Mouse (Mus musculus) heart, embryonic 14.5 days (tissue): ENCODE results near the gene Dcun1d3. TPM values are rescaled to one million over a fixed set of nuclear protein-coding genes. Genes with fewer than 3 reads are reported as not detected.

Source experiments
- ATAC-seq: fragments of 200-750 bp; cut with Nextera tagmentation; 2 replicates; pipeline ENCODE4 v1.8.0; 2017; ENCODE audit warnings: low read depth, moderate TSS enrichment; ENCODE audit not compliant: insufficient number of reproducible peaks, insufficient read depth, low FRiP score
- H3K27ac ChIP-seq, 2 experiments: fragments of 200-500 bp in 1 of 2; fragments of 300-500 bp in 1 of 2; sonication (generic) in 1 of 2; replicated peaks in 1 of 2; 2 replicates each; pipeline ENCODE4 v1.5.1; 2012 to 2014; ENCODE audit warnings: low read depth in 2 of 2, low read length in 2 of 2, control low read depth in 1 of 2, mild to moderate bottlenecking in 1 of 2, mixed read lengths in 1 of 2; ENCODE audit not compliant: control insufficient read depth in 1 of 2, insufficient read depth in 1 of 2
- H3K27me3 ChIP-seq: fragments of 300-500 bp; sonication (generic); 2 replicates; pipeline ENCODE4 v1.6.1; 2014; ENCODE audit warnings: mild to moderate bottlenecking, low read length, control low read depth; ENCODE audit not compliant: control insufficient read depth, insufficient read depth
- H3K36me3 ChIP-seq: fragments of 300-500 bp; sonication (generic); 2 replicates; pipeline ENCODE4 v1.6.1; 2014; ENCODE audit warnings: mild to moderate bottlenecking, control low read depth, low read length, mixed read lengths; ENCODE audit not compliant: control insufficient read depth, insufficient read depth
- H3K4me1 ChIP-seq, 2 experiments: fragments of 200-500 bp in 1 of 2; fragments of 300-500 bp in 1 of 2; sonication (generic) in 1 of 2; 2 replicates each; pipeline ENCODE4 v1.6.1; 2012 to 2014; ENCODE audit warnings: low read length in 2 of 2, control low read depth in 1 of 2, mixed read lengths in 1 of 2; ENCODE audit not compliant: control insufficient read depth in 2 of 2, insufficient read depth in 2 of 2
- H3K4me2 ChIP-seq: fragments of 300-500 bp; sonication (generic); 2 replicates; pipeline ENCODE4 v1.6.1; 2014; ENCODE audit warnings: mild to moderate bottlenecking, low read length
- H3K4me3 ChIP-seq, 2 experiments: fragments of 200-500 bp in 1 of 2; fragments of 300-500 bp in 1 of 2; sonication (generic) in 1 of 2; 2 replicates each; pipeline ENCODE4 v1.5.1; 2012 to 2014; ENCODE audit warnings: low read length in 2 of 2, mild to moderate bottlenecking in 2 of 2, control low read depth in 1 of 2, low read depth in 1 of 2, moderate library complexity in 1 of 2; ENCODE audit not compliant: control insufficient read depth in 1 of 2, insufficient read depth in 1 of 2
- H3K9ac ChIP-seq: fragments of 300-500 bp; sonication (generic); 2 replicates; pipeline ENCODE4 v1.6.1; 2014; ENCODE audit warnings: mild to moderate bottlenecking, low read length
- H3K9me3 ChIP-seq: fragments of 300-500 bp; sonication (generic); 2 replicates; pipeline ENCODE4 v1.6.1; 2016; ENCODE audit warnings: low read length, control low read depth; ENCODE audit not compliant: control insufficient read depth
- WGBS: fragments of 180-500 bp; shearing (Covaris S2); extraction: QIAGEN DNeasy Blood & Tissue Kit; methylation state at CpG from one replicate; pipeline ENCODE4 v1.1.7; 2014; 5-methylcytosine and 5-hydroxymethylcytosine counted together
- polyA plus RNA-seq: library from polyadenylated mRNA; unstranded; fragments of >200 nt; fragmentation: Nextera tagmentation; extraction: Ambion mirVana; gene quantifications from 2 replicates; pipeline ENCODE4 v1.2.1, GENCODE M21; 2014

Gene Dcun1d3
- polyA plus RNA-seq: 5.4 and 6.2 TPM in 2 replicates

- no peaks in the 10 kb centered on the region for H3K27me3 ChIP-seq
- peak; percentile 99 for ATAC-seq
- peak within 1 kb of the TSS; percentile 96 to 98 for H3K27ac ChIP-seq
- H3K4me3 ChIP-seq: peak within 1 kb of the TSS; percentile 75 to 92
- under 1% methylated on average over 58 of the region's 63 CpGs for WGBS
- H3K9me3 ChIP-seq: no peaks in the 10 kb centered on the region
- H3K9ac ChIP-seq: peak within 1 kb of the TSS; percentile 90
- peak within 1 kb of the TSS; percentile 90 for H3K4me2 ChIP-seq
- H3K36me3 ChIP-seq: no peaks in the 10 kb centered on the region
- peaks cover 2 to 26% of the 10 kb centered on the region in 2 experiments; a peak in 3 of 4 replicates for H3K4me1 ChIP-seq
Measured at GRCm38 (mm10) chr7:119895639-119896512, at the start of gene Dcun1d3, which contains the start of gene Lyrm1. Dcun1d3 (minus strand) TSS chr7:119896298. Lyrm1 (plus strand) TSS chr7:119895861.

GRCm38 (mm10) chr7:119941569-119941968, 45.5 kb upstream of the Dcun1d3 start:
- Histone ChIP-seq H3K36me3 (no peaks in the 10 kb centered on the region), H3K27ac (no peak overlapping the region), H3K27me3 (no peaks in the 10 kb centered on the region), H3K9ac (no peak overlapping the region), H3K4me1 (no peaks in the 10 kb centered on the region), H3K9me3 (no peaks in the 10 kb centered on the region), H3K4me3 (no peak overlapping the region), H3K4me2 (no peak overlapping the region)
- ATAC-seq: no peak
- 55% methylated on average over 2 of the region's 2 CpGs for WGBS

- 62% methylated on average over 5 of the region's 5 CpGs for WGBS
- ATAC-seq: no peak
Measured at GRCm38 (mm10) chr7:119937036-119937435, 40.9 kb upstream of the Dcun1d3 start.

GRCm38 (mm10) chr7:119936321-119936720, 40.2 kb upstream of the Dcun1d3 start:
- Histone ChIP-seq H3K4me2 (no peak overlapping the region), H3K27me3 (no peaks in the 10 kb centered on the region), H3K36me3 (no peaks in the 10 kb centered on the region), H3K9ac (no peak overlapping the region), H3K27ac (no peak overlapping the region), H3K4me3 (no peak overlapping the region), H3K4me1 (no peaks in the 10 kb centered on the region), H3K9me3 (no peaks in the 10 kb centered on the region)
- no peak for ATAC-seq

More at GRCm38 (mm10) chr7:119937036-119937435, 40.9 kb upstream of the Dcun1d3 start:
- no peak overlapping the region for H3K4me3 ChIP-seq
- H3K27me3 ChIP-seq: no peaks in the 10 kb centered on the region
- H3K4me2 ChIP-seq: no peak overlapping the region
- H3K36me3 ChIP-seq: no peaks in the 10 kb centered on the region
- H3K9ac ChIP-seq: no peak overlapping the region
- no peaks in the 10 kb centered on the region for H3K9me3 ChIP-seq
- H3K4me1 ChIP-seq: no peaks in the 10 kb centered on the region
- H3K27ac ChIP-seq: no peak overlapping the region

GRCm38 (mm10) chr7:119928783-119929440, 32.8 kb upstream of the Dcun1d3 start:
- Histone ChIP-seq H3K27ac (no peak overlapping the region), H3K4me1 (no peaks in the 10 kb centered on the region), H3K27me3 (no peaks in the 10 kb centered on the region), H3K9me3 (no peaks in the 10 kb centered on the region), H3K36me3 (no peaks in the 10 kb centered on the region), H3K9ac (no peak overlapping the region), H3K4me2 (no peak overlapping the region), H3K4me3 (no peak overlapping the region)
- 50% methylated on average over 2 of the region's 2 CpGs for WGBS
- no peak for ATAC-seq

GRCm38 (mm10) chr7:119921054-119921453, 25.0 kb upstream of the Dcun1d3 start:
- no peak overlapping the region for H3K4me3 ChIP-seq
- H3K4me2 ChIP-seq: no peak overlapping the region
- peaks cover 0 to 5% of the 10 kb centered on the region in 2 experiments; a peak in 1 of 4 replicates for H3K4me1 ChIP-seq
- H3K9ac ChIP-seq: no peak overlapping the region
- peak overlapping the region in 1 of 2 experiments; percentile 33; a peak in 1 of 4 replicates for H3K27ac ChIP-seq
- no peaks in the 10 kb centered on the region for H3K9me3 ChIP-seq
- no peaks in the 10 kb centered on the region for H3K36me3 ChIP-seq
- 74% methylated on average over 4 of the region's 4 CpGs for WGBS
- ATAC-seq: no peak
- no peaks in the 10 kb centered on the region for H3K27me3 ChIP-seq

GRCm38 (mm10) chr7:119920457-119920856, 24.4 kb upstream of the Dcun1d3 start:
- Histone ChIP-seq H3K4me3 (no peak overlapping the region), H3K27me3 (no peaks in the 10 kb centered on the region), H3K36me3 (no peaks in the 10 kb centered on the region), H3K4me2 (no peak overlapping the region), H3K9ac (no peak overlapping the region), H3K4me1 (peaks cover 0 to 5% of the 10 kb centered on the region in 2 experiments; a peak in 1 of 4 replicates), H3K27ac (peak overlapping the region; percentile 33 to 57; a peak in 2 of 4 replicates), H3K9me3 (no peaks in the 10 kb centered on the region)
- peak; percentile 71; the same call in 1 of the 2 replicates for ATAC-seq
- WGBS: 7% methylated on average over 2 of the region's 2 CpGs
